Mouse (Mus musculus) spleen, embryonic (tissue): Measurements from ENCODE around the gene Rnf225.

ENCODE experiments used
- CTCF ChIA-PET: fragments of 350-600 bp; sonication (Branson Sonifier 250); formaldehyde crosslinking; loops from one replicate; lab custom pipeline; 2022; lab: Charles Lee

Rnf225 gene

DNA sequence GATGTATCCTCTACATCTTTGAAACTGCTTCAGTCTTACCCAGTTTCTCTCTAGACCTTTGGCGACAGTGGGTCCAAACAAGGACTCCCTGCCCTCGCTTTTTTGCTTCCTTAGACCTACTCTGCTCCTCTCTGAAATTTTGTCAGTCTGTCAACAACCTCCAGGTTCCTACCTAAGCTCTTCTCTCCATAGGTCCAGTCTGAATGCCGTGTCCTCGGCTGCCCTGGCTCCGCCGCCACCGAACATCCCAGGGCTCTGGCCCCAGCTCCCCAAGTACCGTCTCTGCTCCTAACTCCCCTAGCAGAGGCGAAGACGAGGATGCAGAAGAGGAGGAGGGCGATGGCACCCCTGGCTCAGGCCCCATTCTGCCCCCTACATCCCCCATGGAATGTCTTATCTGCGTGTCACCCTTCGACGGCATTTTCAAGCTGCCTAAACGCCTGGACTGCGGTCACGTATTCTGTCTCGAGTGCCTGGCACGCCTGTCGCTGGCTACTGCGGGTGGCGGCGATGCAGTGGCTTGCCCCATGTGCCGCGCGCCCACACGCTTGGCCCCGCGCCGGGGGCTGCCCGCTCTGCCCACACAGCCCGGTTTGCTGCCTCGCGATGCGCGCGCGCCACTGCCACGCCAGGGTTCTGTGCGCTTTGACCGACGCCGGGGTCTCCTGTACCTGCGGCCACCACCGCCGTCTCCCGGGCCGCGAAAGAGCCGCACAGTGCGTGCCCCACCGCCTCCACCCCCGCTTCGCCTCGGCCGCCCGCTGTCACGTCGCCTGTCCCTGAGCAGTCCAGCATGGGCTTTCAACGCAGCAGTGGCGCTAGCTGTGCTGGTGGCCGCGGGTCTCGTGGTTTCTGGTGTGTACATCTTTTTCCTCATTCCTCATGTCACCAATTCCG lies 725 bp downstream of the Rnf225 start:
- CTCF ChIA-PET = no interaction called here

DNA sequence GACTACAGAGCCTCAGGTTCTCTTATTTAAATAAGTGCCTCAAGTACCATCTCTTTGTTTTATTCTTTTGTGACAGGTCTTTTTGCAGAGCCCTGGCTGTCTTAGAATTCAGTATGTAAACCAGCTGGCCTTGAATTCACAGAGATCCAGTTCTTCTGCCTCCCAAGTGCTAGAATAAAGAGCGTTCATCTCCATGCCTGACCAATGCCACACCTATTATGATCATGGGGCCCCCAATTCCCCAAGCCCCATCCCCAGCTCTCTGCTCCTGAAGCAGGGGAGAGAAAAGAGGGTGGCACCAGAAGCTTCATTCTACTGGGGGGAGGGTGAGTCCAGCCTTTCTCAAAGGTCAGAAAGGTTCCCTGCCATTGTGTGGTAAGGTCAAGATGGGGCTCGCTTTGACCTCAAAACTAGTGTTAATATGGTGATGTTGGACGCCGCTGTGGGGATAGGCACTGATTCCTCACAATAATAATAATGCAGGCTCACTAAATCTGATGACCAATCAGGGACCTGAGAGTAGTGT lies 6.5 kb downstream of the Rnf225 start:
- CTCF ChIA-PET = no interaction called here

DNA sequence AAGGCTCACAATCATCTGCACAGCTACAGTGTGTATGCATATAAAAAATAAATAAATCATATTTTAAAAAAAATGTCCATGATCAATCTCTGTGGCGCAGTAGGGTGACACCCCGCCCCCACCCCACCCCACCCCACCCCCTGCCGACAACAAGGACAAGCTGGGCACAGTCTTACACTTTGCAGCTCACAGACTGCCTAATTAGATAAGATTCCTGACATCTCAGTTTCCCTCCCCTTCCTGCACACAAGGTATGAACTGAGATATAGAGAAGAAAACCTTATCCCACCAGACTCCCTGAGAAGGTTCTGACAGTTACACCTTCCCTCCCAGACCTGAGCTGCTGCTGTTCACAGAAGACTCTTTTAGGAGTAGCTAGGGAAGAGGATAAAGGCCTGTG lies 7.6 kb downstream of the Rnf225 start:
- CTCF ChIA-PET = no interaction called here

DNA sequence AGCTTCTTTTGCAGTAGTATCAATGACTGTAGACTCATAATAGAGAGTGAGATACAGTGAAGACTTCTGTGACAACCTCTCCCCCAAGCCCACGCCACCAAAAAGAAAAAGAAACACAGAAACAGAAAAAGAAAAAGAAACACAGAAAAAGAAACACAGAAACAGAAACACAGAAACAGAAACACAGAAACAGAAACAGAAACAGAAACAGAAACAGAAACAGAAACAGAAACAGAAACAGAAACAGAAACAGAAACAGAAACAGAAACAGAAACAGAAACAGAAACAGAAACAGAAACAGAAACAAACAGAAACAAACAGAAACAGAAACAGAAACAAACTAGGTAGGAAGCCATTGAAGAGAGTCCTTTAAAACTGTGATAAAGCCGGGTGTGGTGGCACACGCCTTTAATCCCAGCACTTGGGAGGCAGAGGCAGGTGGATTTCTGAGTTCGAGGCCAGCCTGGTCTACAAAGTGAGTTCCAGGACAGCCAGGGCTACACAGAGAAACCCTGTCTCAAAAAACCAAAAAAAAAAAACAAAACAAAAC lies 10.1 kb downstream of the Rnf225 start:
- CTCF ChIA-PET = interaction anchor here (0.7 kb wide), 1 partner anchor 19 kb away, joined by 3 read pairs; no protein-coding TSS in a partner anchor

DNA sequence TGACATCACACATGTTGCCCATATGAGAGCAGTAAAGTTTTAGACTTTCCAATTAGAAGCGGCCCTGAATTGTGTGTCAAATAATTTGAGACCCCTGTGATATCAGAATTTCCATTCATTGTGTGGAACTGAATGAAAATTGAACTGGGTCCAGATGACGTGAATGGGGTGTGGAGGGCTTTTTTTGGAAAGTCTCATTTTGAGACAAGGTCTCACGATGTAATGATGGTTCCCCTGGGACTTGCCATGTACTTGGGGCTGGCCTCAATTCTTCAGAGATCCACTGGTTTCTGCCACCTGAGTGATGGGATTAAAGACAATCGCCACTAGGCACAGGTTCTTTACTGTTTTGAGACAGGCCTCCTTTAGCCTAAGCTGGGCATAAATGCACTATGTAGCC lies 13.4 kb downstream of the Rnf225 start:
- CTCF ChIA-PET = no interaction called here

DNA sequence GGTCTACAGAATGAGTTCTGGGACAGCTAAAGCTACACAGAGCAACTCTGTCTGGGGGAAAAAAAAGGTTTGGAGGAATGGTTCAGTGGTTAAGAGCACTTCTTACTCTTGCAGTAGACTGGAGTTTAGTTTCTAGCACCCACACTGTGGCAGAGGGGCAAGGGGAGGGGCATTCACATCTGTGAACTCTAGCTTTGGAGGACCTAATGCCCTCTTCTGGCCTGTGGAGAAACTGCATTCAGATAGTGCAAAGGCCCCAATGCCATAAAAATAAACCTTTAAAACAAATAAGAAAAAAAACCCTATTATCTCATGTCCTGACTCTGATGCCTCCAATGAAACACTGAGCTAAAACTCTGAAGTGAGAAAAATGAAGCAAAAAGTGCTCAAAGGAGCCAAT lies 16.3 kb downstream of the Rnf225 start:
- CTCF ChIA-PET = no interaction called here

DNA sequence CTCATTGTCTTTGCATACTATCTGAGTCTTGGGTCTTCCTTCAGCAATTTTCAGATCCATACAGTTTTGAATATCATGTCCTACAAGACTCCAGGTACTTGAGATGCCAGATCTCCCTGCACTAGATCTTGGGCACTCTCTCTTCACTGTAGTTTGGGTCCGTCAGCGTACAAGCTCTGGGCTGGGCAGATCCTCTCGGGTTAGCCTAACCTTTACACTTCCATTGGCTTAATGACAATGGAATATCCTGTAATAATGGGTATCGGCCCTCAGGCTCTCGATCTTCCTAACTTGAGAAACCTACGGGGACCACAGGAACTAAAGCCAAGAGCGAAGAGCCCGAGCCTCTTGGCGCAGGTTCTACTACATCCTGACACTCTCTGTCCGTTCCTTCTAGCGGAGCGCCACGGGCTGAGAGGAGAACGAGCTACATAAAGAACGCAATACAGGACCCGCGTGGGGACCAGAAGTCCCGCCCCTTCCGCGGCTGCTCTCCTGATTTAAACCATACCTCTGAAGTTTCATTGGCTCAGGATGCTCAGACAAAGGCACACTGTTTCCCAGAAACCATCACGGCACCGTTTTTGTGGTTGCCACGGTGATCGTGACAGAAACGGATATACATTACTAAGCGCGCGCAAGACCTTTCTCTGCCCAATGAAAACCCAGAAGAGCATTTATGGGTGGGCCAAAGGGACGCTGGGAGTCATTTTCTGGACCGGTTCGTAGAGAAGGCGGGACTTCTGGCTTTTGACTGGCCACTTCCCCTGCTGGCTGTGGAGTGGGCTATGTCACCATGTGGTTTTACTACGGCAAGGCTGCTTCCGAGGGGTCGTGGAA lies 22.0 kb downstream of the Rnf225 start:
- CTCF ChIA-PET = no interaction called here

DNA sequence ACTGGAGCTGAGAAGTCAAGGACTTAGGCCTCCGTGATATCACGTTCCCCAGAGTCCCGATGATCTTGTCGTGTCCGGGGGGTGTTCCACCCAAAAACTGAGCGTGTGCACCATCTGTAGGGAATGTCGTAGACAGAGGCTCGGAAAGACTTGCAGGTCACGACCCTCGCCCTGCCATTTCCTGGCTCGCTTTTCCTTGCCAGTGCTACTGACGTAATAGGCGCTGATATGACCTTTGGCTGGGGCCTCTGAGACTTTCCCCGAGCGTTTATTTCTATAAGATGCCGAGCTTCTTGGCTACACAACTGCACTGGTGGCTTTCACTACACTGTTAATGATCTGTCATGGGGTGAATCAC lies 22.6 kb downstream of the Rnf225 start:
- CTCF ChIA-PET = no interaction called here

DNA sequence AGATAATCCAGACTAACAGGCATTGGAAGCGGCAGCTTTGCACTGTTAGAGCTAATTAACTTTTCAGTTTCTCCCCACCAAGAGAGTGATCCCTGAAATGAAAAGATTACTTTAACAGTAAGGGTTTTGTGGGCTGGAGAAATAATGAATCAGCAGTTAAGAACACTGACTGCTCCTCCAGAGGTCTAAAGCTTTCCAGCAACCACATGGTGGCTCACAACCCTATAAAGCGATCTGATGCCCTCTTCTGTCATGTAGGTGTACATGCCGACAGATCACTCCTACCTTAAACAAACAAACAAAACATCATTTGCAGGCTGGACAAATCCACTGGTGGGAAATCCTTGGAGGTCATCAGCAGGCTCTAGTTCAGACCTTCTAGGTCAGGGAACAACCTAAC lies 27.7 kb downstream of the Rnf225 start:
- CTCF ChIA-PET = no interaction called here

DNA sequence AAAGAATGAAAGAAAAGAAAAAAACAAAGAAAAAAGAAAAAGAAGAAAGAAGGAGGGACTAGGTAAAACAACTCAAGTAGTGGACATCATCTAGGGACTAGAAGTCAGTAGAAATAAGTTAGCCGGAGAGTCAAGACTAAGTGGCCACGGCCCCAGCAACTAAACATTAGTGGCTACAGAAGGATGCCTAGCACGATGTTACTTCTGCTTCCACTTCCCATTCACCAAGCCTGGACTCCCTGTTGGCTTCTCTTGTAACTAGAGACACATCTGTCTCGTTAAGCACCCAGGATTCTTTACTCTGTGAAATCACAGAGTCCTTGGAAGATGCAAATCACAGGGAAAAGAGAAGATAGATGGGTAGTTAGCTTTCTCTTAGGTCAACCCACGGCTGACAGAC lies 30.3 kb downstream of the Rnf225 start:
- CTCF ChIA-PET = interaction anchor here (0.7 kb wide), 1 partner anchor 21 kb away, joined by 5 read pairs; no protein-coding TSS in a partner anchor

DNA sequence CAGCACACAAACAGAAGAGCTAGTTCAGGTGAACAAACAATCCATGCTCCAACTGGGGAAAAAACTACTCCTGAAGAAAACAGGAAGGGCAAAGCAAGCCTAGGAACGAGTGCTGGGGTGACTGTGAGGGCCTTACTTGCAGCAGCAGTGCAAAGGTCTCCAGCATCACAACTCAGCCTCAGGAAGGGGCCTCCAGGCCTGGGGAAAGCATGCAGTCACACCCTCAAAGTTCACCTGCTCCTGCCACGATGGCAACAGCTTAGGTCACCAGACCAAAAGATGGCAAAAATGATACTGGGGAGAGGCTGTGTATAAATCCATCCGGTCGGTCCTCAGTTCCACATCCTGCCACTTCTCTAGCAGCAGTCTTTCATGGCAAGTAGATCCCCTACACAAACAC lies 31.7 kb downstream of the Rnf225 start:
- CTCF ChIA-PET = interaction anchor here (0.8 kb wide), 1 partner anchor 59 kb away, joined by 3 read pairs; no protein-coding TSS in a partner anchor

DNA sequence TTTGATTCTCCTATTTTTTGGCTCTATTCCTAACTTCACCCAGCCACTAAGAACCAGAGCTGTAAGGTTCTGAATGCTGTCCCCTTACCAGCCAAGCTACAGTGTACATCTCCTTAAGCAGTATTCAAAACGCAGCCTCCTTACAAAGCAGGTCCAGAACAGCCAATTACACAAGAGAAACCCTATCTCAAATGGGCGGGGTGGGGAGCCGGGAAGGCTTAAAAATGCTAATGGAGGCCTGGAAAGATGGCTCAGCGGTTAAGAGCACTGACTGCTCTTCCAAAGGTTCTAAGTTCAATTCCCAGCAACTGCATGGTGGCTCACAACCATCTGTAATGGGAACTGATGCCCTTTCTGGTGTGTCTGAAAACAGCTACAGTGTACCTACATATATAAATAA lies 32.5 kb downstream of the Rnf225 start:
- CTCF ChIA-PET = interaction anchor here (0.7 to 0.8 kb wide), 2 partner anchors 15 to 60 kb away, joined by 3 read pairs; no protein-coding TSS in a partner anchor

DNA sequence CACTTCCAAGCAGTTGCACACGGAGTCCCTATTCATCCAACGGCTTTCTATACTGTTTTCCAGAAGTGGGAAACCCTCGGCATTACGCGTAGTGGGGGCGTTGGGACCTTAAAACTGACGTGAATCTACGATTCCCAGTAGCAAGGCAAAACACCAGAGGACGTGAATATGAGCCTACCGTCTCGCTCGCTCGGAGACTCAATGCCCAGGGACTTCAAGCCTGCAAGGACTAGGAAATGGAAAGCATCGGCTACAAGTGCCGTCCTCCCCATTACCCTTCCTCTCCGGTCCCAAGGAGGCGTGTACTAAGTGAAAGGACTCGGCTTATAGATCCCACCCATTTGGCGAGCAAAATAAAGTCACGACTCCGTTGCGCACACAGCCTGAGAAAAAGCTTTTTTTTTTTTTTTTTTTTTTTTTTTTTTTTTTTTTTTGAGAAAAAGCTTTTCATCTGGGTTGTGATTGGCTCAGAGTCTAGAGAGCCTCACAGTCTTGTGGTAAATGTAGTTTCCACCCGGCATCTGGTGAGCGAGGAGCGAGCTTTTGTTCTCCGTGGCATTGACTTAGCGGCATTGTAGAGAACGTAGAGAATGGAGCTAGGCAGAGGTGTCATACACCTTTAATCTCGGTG lies 34.4 kb downstream of the Rnf225 start:
- CTCF ChIA-PET = interaction anchor here (0.6 kb wide), 2 partner anchors 10 to 17 kb away, joined by 5 to 11 read pairs; no protein-coding TSS in a partner anchor

DNA sequence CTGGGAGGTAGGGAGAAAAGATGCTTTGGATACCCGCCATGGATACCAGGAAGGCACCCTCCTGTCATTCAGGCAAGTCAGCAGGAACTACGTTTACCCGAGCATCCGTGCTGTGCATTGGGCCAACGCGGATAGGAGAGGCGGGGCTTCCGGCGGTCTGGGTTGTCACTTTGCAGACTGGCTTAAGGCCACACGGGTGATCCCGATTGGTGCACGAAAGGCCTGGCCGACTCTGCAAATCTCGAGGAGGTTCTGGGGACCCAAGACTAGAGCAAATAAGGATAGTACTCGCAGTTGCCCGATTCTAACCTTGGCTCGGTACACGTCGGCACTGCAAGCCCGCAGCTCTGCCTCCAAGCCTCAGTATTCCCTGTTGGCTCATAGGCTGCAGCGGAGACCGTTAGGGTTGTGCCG lies 38.5 kb downstream of the Rnf225 start, which contains the start of gene Zfp324:
TSS of gene Zfp324 (plus strand) at position 161 of the 414 bp plus-strand sequence.
- CTCF ChIA-PET = interaction anchor here (0.6 kb wide), 1 partner anchor 47 kb away, joined by 4 read pairs; no protein-coding TSS in a partner anchor

DNA sequence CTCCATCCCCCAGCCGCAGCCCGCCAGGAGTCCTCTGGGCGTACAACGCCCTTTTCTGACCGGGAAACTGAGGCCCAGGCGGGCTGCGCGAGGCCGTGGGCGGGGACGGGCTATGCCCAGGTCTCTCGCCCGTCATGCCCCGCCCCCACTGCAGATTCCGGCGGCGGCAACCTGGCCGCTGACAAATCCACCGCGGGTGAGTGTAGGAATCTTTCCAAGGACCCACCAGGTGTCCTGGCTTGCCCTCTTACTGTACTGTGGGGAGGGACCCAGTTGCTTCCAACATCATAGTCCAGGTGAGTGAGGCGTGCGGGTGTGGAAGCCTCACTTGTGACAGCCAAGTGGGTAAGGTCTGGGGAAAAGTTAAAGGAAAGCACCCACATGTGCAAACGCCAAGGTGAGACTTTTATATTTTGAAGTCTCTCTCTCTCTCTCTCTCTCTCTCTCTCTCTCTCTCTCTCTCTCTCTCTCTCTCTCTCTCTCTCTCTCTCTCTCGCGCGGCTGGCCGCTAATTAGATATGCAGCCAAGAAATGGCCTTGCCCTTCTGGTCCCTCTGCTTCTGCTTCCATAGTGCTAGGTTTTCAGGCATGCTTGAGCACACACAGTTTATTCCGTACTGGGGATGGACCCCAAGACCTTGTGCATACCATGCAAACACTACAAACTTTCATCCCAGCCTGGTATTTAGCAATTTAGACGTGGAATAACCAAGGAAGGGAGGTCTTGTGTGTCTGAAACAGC lies 39.1 kb downstream of the Rnf225 start:
- CTCF ChIA-PET = interaction anchor here (0.6 kb wide), 1 partner anchor 47 kb away, joined by 4 read pairs; no protein-coding TSS in a partner anchor

DNA sequence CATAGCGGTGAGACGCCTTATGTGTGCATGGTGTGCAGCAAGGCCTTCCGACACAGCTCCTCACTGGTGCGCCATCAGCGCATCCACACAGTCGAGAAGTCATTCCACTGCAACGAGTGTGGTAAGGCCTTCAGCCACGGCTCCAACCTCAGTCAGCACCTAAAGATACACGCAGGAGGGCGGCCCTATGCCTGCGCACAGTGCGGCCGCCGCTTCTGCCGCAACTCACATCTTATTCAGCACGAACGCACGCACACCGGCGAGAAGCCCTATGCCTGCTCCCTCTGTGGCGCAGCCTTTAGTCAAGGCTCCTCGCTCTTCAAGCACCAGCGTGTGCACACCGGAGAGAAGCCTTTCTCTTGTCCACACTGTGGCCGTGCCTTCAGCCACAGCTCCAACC lies 43.7 kb downstream of the Rnf225 start:
- CTCF ChIA-PET = no interaction called here

DNA sequence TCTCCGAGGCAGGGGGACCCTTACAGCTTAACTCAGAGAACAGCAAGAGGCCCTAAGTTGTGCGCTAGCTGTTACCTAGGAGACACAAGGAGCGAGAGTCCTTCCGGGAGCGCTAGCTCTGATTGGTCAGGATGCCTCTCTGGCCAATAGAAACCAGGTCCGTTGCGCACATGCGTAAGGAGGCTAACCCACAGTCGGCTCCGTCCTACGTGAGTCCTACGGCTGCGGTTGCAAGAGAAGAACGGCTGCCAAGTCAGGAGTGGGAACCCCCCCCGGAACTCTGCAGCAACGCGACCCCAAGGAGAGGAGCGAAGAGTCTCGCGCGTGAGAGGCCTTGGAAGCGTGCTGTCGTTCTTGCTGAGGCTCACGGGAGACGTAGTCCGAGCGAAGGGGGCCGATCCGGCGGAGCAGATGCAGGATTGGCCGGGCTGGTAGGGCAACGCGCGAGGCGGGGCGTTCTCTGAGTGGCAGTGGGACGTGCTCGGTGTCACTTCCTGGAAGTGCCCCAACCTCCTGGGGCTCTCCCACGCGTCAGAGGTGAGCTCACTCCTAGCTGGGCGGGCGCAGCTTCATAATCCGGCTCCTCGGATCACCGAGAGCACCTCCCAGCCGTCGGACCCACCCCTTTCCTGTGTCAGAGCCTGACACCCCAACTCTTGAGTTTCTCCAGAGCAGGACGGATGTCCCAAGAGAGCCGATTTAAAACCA lies 50.6 kb downstream of the Rnf225 start, which contains the start of gene Zfp446:
TSS of gene Zfp446 (plus strand) at position 167 of the 708 bp plus-strand sequence.
- CTCF ChIA-PET = interaction anchor here (0.5 to 0.6 kb wide), 3 partner anchors 16 to 58 kb away, joined by 5 to 11 read pairs (median 8); no protein-coding TSS in a partner anchor

DNA sequence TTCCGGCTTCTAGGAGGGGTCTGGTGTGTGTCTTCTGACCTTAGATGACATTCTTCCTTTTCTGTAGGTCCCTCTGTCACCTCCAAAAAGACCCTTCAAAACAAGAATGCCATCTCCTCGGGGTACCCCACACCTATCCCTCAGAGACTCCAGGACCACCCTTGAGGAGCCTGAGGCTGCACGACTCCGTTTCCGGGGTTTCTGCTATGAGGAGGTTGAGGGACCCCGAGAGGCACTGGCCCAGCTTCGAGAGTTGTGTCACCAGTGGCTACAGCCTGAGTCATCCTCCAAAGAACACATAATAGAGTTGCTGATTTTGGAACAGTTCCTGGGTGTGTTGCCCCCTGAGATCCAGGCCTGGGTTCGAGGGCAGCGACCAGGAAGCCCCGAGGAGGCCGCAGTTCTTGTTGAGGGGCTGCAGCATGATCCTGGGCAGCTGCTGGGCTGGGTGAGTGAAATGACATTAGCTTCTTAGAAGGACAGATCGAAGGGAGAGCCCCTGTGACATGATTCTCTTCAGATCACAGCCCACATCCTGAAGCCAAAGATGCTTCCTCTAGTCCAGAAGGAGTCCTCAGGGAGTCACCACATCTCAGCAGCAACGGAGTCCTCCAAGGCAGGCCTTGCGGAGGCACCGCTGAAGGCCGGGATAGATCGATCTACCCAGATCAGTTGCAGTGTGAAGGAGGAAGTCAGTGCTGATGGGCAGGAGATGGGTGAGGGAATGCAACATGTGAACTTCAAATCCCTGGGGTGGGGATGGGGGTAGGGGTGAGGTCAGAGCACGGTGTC lies 51.9 kb downstream of the Rnf225 start:
- CTCF ChIA-PET = interaction anchor here (0.6 kb wide), 2 partner anchors 9 to 17 kb away, joined by 3 to 11 read pairs; no protein-coding TSS in a partner anchor
